Mouse (Mus musculus) erythroblast, embryonic 14.5 days (primary cell): ENCODE results near the gene Gm10645.

ENCODE experiments used
- GATA1 ChIP-seq: IDR thresholded peaks from 2 replicates; pipeline ENCODE4 v1.6.1; 2012; ENCODE audit warnings: low read length, inconsistent platforms, mixed read lengths
- TAL1 ChIP-seq: IDR thresholded peaks from 3 replicates; pipeline ENCODE4 v1.6.1; 2012; ENCODE audit warnings: low read length, inconsistent platforms, mixed read lengths

DNA sequence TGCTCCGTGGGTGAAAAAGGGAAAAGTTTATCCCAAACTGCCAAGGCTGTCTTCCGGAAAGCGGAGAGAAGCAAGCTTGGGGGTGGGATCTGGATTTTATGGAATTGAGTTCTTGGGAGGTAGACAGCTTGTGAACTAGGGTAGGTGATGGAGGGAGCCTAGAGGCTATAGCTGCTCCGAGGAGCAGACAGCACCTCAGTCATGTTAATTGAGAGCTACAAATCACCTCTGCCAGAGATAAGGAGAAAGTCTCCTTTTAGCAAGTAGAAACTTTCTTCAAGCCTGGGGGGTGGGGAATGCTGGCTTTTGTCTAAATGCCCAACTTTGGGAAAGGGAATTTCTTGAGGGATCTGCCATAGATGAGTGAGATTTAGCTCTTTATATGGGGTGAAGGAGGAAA is 10.9 kb downstream of the Gm10645 start:
- TF ChIP-seq GATA1 = no peak
- TF ChIP-seq TAL1 = no peak
